Comparison of ENCODE assay signal across 21 mouse cellular contexts in genomic region chr10:120245681-120246080, GRCm38 (mm10). TPM values are rescaled to one million over a fixed set of nuclear protein-coding genes. Genes with fewer than 3 reads are reported as not detected.
A peak's percentile ranks its signal among the peaks of the same experiment; 100 is the strongest.
DNase-seq lines count a peak whose midpoint lies in the region; ATAC-seq lines count a peak whose summit lies in the region.
"Had no signal": no experiment of that assay in that cellular context is flagged by ENCODE, and none has a peak within 500 bp of the region (broad histone marks: within the 10 kb centered on the region; RNA-seq: fewer than 3 reads in every experiment).

No protein-coding gene starts in this region.

- 82% methylated on average over 5 of the region's 5 CpGs for WGBS in kidney, embryonic 14.5 days
- 26% methylated on average over 5 of the region's 5 CpGs for WGBS in embryonic facial prominence, embryonic 13.5 days
- WGBS in limb, embryonic 12.5 days = 44% methylated on average over 5 of the region's 5 CpGs
- WGBS in intestine, embryonic 15.5 days = 72% methylated on average over 5 of the region's 5 CpGs
- WGBS in hindbrain, embryonic 12.5 days = 80% methylated on average over 5 of the region's 5 CpGs

- H3K4me1 ChIP-seq in kidney, embryonic 14.5 days (ENCODE audit: control insufficient read depth, insufficient read depth, low read length) = peaks cover 7% of the 10 kb centered on the region; the same call in 1 of the 2 replicates
- peaks cover 47% of the 10 kb centered on the region for H3K4me1 ChIP-seq in embryonic facial prominence, embryonic 13.5 days
- peaks cover 52% of the 10 kb centered on the region for H3K4me1 ChIP-seq in limb, embryonic 12.5 days (replicated peaks)
- no peaks in the 10 kb centered on the region for H3K4me1 ChIP-seq in intestine, embryonic 15.5 days (replicated peaks)
- H3K4me1 ChIP-seq in hindbrain, embryonic 12.5 days = peaks cover 6% of the 10 kb centered on the region; the same call in 1 of the 2 replicates
- H3K4me1 ChIP-seq: heart, embryonic 15.5 days; hindbrain, embryonic 15.5 days had no signal

- no peak overlapping the region for H3K9ac ChIP-seq in kidney, embryonic 14.5 days (ENCODE audit: low read depth, low read length)
- no peak overlapping the region for H3K9ac ChIP-seq in embryonic facial prominence, embryonic 13.5 days
- H3K9ac ChIP-seq in limb, embryonic 12.5 days (replicated peaks) = no peak overlapping the region
- no peak overlapping the region for H3K9ac ChIP-seq in intestine, embryonic 15.5 days
- no peak overlapping the region for H3K9ac ChIP-seq in hindbrain, embryonic 12.5 days
- H3K9ac ChIP-seq: forebrain, embryonic 12.5 days; heart, embryonic 15.5 days; hindbrain, embryonic 15.5 days had no signal

- H3K27me3 ChIP-seq in kidney, embryonic 14.5 days (ENCODE audit: control insufficient read depth, insufficient read depth, low read length) = no peaks in the 10 kb centered on the region
- no peaks in the 10 kb centered on the region for H3K27me3 ChIP-seq in embryonic facial prominence, embryonic 13.5 days
- no peaks in the 10 kb centered on the region for H3K27me3 ChIP-seq in limb, embryonic 12.5 days
- H3K27me3 ChIP-seq in intestine, embryonic 15.5 days (replicated peaks) = no peaks in the 10 kb centered on the region
- H3K27me3 ChIP-seq in hindbrain, embryonic 12.5 days = no peaks in the 10 kb centered on the region
- H3K27me3 ChIP-seq: heart, embryonic 15.5 days; hindbrain, embryonic 15.5 days had no signal

- DNase-seq in kidney, adult 18-20 months = no peak
- DNase-seq in adrenal gland, adult 2 months = no peak
- DNase-seq: adrenal gland, postnatal 25 days; cerebellum, adult 11 months; cerebellum, adult 8-10 months; cerebellum, postnatal 14 days; embryo, embryonic 11 days; gastrocnemius, postnatal 10 days; heart, adult 2 months had no signal

- no peak overlapping the region for H3K4me3 ChIP-seq in kidney, embryonic 14.5 days (ENCODE audit: low read length)
- no peak overlapping the region for H3K4me3 ChIP-seq in embryonic facial prominence, embryonic 13.5 days
- H3K4me3 ChIP-seq in limb, embryonic 12.5 days (replicated peaks) = no peak overlapping the region
- no peak overlapping the region for H3K4me3 ChIP-seq in intestine, embryonic 15.5 days (replicated peaks)
- no peak overlapping the region for H3K4me3 ChIP-seq in hindbrain, embryonic 12.5 days
- H3K4me3 ChIP-seq: forebrain, embryonic 12.5 days; heart, adult 2 months; heart, embryonic 15.5 days; hindbrain, embryonic 10.5 days; hindbrain, embryonic 15.5 days had no signal

- peak overlapping the region; percentile 4; the same call in 1 of the 2 replicates for H3K4me2 ChIP-seq in kidney, embryonic 14.5 days (replicated peaks; ENCODE audit: low read depth, low read length)
- peak overlapping the region; percentile 42 for H3K4me2 ChIP-seq in embryonic facial prominence, embryonic 13.5 days
- H3K4me2 ChIP-seq in limb, embryonic 12.5 days = peak overlapping the region; percentile 51
- no peak overlapping the region for H3K4me2 ChIP-seq in intestine, embryonic 15.5 days (replicated peaks)
- no peak overlapping the region for H3K4me2 ChIP-seq in hindbrain, embryonic 12.5 days (replicated peaks)
- H3K4me2 ChIP-seq: forebrain, embryonic 12.5 days; heart, embryonic 11.5 days; heart, embryonic 15.5 days; hindbrain, embryonic 15.5 days had no signal

- no peaks in the 10 kb centered on the region for H3K36me3 ChIP-seq in kidney, embryonic 14.5 days (ENCODE audit: control insufficient read depth, insufficient read depth, low read length)
- no peaks in the 10 kb centered on the region for H3K36me3 ChIP-seq in embryonic facial prominence, embryonic 13.5 days
- no peaks in the 10 kb centered on the region for H3K36me3 ChIP-seq in limb, embryonic 12.5 days
- no peaks in the 10 kb centered on the region for H3K36me3 ChIP-seq in intestine, embryonic 15.5 days
- H3K36me3 ChIP-seq in hindbrain, embryonic 12.5 days = no peaks in the 10 kb centered on the region
- H3K36me3 ChIP-seq: forebrain, embryonic 12.5 days; heart, embryonic 15.5 days; hindbrain, embryonic 10.5 days; hindbrain, embryonic 15.5 days had no signal

- H3K27ac ChIP-seq in kidney, embryonic 14.5 days (ENCODE audit: low read depth, low read length) = no peak overlapping the region
- peak overlapping the region; percentile 79 for H3K27ac ChIP-seq in embryonic facial prominence, embryonic 13.5 days
- H3K27ac ChIP-seq in limb, embryonic 12.5 days = peak overlapping the region; percentile 91; the same call in 1 of the 2 replicates
- no peak overlapping the region for H3K27ac ChIP-seq in intestine, embryonic 15.5 days
- no peak overlapping the region for H3K27ac ChIP-seq in hindbrain, embryonic 12.5 days
- H3K27ac ChIP-seq: forebrain, embryonic 12.5 days; heart, adult 2 months; heart, embryonic 15.5 days; hindbrain, embryonic 10.5 days; hindbrain, embryonic 15.5 days had no signal

- no peak for ATAC-seq in kidney, embryonic 14.5 days (ENCODE audit: low FRiP score, low TSS enrichment)
- ATAC-seq in embryonic facial prominence, embryonic 13.5 days (ENCODE audit: insufficient number of reproducible peaks, insufficient read depth, low FRiP score, low TSS enrichment, low read depth) = no peak
- ATAC-seq in limb, embryonic 12.5 days (ENCODE audit: insufficient number of reproducible peaks, insufficient read depth, low FRiP score, low TSS enrichment, low read depth) = no peak
- ATAC-seq in intestine, embryonic 15.5 days = no peak
- ATAC-seq in hindbrain, embryonic 12.5 days (ENCODE audit: low FRiP score) = no peak
- ATAC-seq: forebrain, embryonic 16.5 days had no signal

- no peaks in the 10 kb centered on the region for H3K9me3 ChIP-seq in kidney, embryonic 14.5 days (ENCODE audit: control insufficient read depth, low read length)
- H3K9me3 ChIP-seq in embryonic facial prominence, embryonic 13.5 days = 0 out of 2 replicates have a peak, but pooled peaks cover 3% of the 10 kb centered on the region
- peaks cover 4% of the 10 kb centered on the region; the same call in 1 of the 2 replicates for H3K9me3 ChIP-seq in limb, embryonic 12.5 days
- no peaks in the 10 kb centered on the region for H3K9me3 ChIP-seq in intestine, embryonic 15.5 days
- no peaks in the 10 kb centered on the region; the same call in 1 of the 2 replicates for H3K9me3 ChIP-seq in hindbrain, embryonic 12.5 days (replicated peaks)
- H3K9me3 ChIP-seq: forebrain, embryonic 12.5 days; heart, embryonic 15.5 days; hindbrain, embryonic 10.5 days; hindbrain, embryonic 15.5 days had no signal

RNA-seq across cellular contexts. Expression of gene Llph, which starts 18.8 kb away (rescaled TPM):
- polyA plus RNA-seq in kidney, embryonic 14.5 days (2014; fragmentation: Nextera tagmentation; extraction: Ambion mirVana) = 68.5 and 87.6 TPM in 2 replicates
- 52.2 and 54.6 TPM in 2 replicates for polyA plus RNA-seq in embryonic facial prominence, embryonic 13.5 days (2015; fragmentation: Nextera tagmentation; extraction: Ambion mirVana)
- polyA plus RNA-seq in limb, embryonic 12.5 days (2016; fragmentation: Nextera tagmentation; extraction: Ambion mirVana) = 47.7 and 50.0 TPM in 2 replicates
- 10 to 100 TPM; 22.6 to 32.1 TPM for total RNA-seq in adrenal gland, adult 2 months (2021)
- polyA plus RNA-seq in adrenal gland, adult 2 months (2012; rRNA removed) = 1.6 and 2.8 TPM in 2 replicates
- polyA plus RNA-seq in intestine, embryonic 15.5 days (2015; fragmentation: Nextera tagmentation; extraction: Ambion mirVana) = 53.6 and 56.0 TPM in 2 replicates
- polyA plus RNA-seq in hindbrain, embryonic 12.5 days (2016; fragmentation: Nextera tagmentation; extraction: Ambion mirVana) = 46.9 and 48.0 TPM in 2 replicates

RNA-seq across cellular contexts. Expression of gene Irak3, which starts 43.8 kb away (rescaled TPM):
- 0.74 and 0.80 TPM in 2 replicates for polyA plus RNA-seq in kidney, embryonic 14.5 days (2014; fragmentation: Nextera tagmentation; extraction: Ambion mirVana)
- 2.0 and 2.3 TPM in 2 replicates for polyA plus RNA-seq in embryonic facial prominence, embryonic 13.5 days (2015; fragmentation: Nextera tagmentation; extraction: Ambion mirVana)
- polyA plus RNA-seq in limb, embryonic 12.5 days (2016; fragmentation: Nextera tagmentation; extraction: Ambion mirVana) = 0.81 and 1.0 TPM in 2 replicates
- 1 to 10 TPM; 3.4 to 4.4 TPM for total RNA-seq in adrenal gland, adult 2 months (2021)
- polyA plus RNA-seq in adrenal gland, adult 2 months (2012; rRNA removed) = 1.4 and 1.6 TPM in 2 replicates
- 1.0 and 1.2 TPM in 2 replicates for polyA plus RNA-seq in intestine, embryonic 15.5 days (2015; fragmentation: Nextera tagmentation; extraction: Ambion mirVana)
- polyA plus RNA-seq in hindbrain, embryonic 12.5 days (2016; fragmentation: Nextera tagmentation; extraction: Ambion mirVana) = 0.96 and 1.9 TPM in 2 replicates
- total RNA-seq: MEL had no signal

RNA-seq across cellular contexts. Expression of gene Tmbim4, which starts 44.3 kb away (rescaled TPM):
- 127 and 139 TPM in 2 replicates for polyA plus RNA-seq in kidney, embryonic 14.5 days (2014; fragmentation: Nextera tagmentation; extraction: Ambion mirVana)
- 83.3 and 86.4 TPM in 2 replicates for polyA plus RNA-seq in embryonic facial prominence, embryonic 13.5 days (2015; fragmentation: Nextera tagmentation; extraction: Ambion mirVana)
- polyA plus RNA-seq in limb, embryonic 12.5 days (2016; fragmentation: Nextera tagmentation; extraction: Ambion mirVana) = 66.5 and 78.7 TPM in 2 replicates
- 100 to 1,000 TPM; 146 TPM for total RNA-seq in adrenal gland, adult 2 months (2021)
- polyA plus RNA-seq in adrenal gland, adult 2 months (2012; rRNA removed) = 487 and 538 TPM in 2 replicates
- 117 and 131 TPM in 2 replicates for polyA plus RNA-seq in intestine, embryonic 15.5 days (2015; fragmentation: Nextera tagmentation; extraction: Ambion mirVana)
- 71.5 and 78.8 TPM in 2 replicates for polyA plus RNA-seq in hindbrain, embryonic 12.5 days (2016; fragmentation: Nextera tagmentation; extraction: Ambion mirVana)

Comparison
In these comparisons a context has a peak if more than half of its experiments do, and no peak if none do; other contexts are left out.
1. H3K27ac ChIP-seq: peak in embryonic facial prominence, embryonic 13.5 days (single experiment) and limb, embryonic 12.5 days (single experiment); none in kidney, embryonic 14.5 days (single experiment), intestine, embryonic 15.5 days (single experiment) and hindbrain, embryonic 12.5 days (single experiment).
2. H3K4me2 ChIP-seq: peak in kidney, embryonic 14.5 days (single experiment), embryonic facial prominence, embryonic 13.5 days (single experiment) and limb, embryonic 12.5 days (single experiment); none in intestine, embryonic 15.5 days (single experiment) and hindbrain, embryonic 12.5 days (single experiment).
3. RNA of gene Llph, which starts 18.8 kb away (polyA plus RNA-seq): 68.5 to 87.6 TPM in kidney, embryonic 14.5 days, 52.2 to 54.6 TPM in embryonic facial prominence, embryonic 13.5 days, 53.6 to 56.0 TPM in intestine, embryonic 15.5 days, 47.7 to 50.0 TPM in limb, embryonic 12.5 days and 46.9 to 48.0 TPM in hindbrain, embryonic 12.5 days; 1.6 to 2.8 TPM in adrenal gland, adult 2 months; every median in the first group is over 10 times any median in the second.